Mouse (Mus musculus) heart, embryonic 12.5 days (tissue): ENCODE results near the gene Tor1aip1. TPM values are rescaled to one million over a fixed set of nuclear protein-coding genes. Genes with fewer than 3 reads are reported as not detected.
"Not testable (repeated sequence)": the region's sequence is repeated elsewhere in the genome, so short reads cannot be mapped to it uniquely, and the experiment has no call there.

Source experiments
- ATAC-seq: fragments of 200-750 bp; cut with Nextera tagmentation; 2 replicates; pipeline ENCODE4 v1.8.0; 2017; ENCODE audit warnings: moderate TSS enrichment, moderate library complexity; ENCODE audit not compliant: insufficient number of reproducible peaks, low FRiP score
- H3K27ac ChIP-seq: fragments of 300-500 bp; sonication (generic); 2 replicates; pipeline ENCODE4 v1.5.1; 2016; ENCODE audit warnings: mild to moderate bottlenecking, moderate library complexity; ENCODE audit not compliant: poor library complexity, severe bottlenecking
- H3K27me3 ChIP-seq: fragments of 300-500 bp; sonication (generic); replicated peaks from 2 replicates; pipeline ENCODE4 v1.6.1; 2016; ENCODE audit warnings: mild to moderate bottlenecking, moderate library complexity
- H3K36me3 ChIP-seq: fragments of 300-500 bp; sonication (generic); 2 replicates; pipeline ENCODE4 v1.6.1; 2016; ENCODE audit warnings: mild to moderate bottlenecking, moderate library complexity
- H3K4me1 ChIP-seq: fragments of 300-500 bp; sonication (generic); replicated peaks from 2 replicates; pipeline ENCODE4 v1.6.1; 2016; ENCODE audit warnings: mild to moderate bottlenecking
- H3K4me2 ChIP-seq: fragments of 300-500 bp; sonication (generic); 2 replicates; pipeline ENCODE4 v1.6.1; 2016; ENCODE audit warnings: mild to moderate bottlenecking, moderate library complexity
- H3K4me3 ChIP-seq: fragments of 300-500 bp; sonication (generic); 2 replicates; pipeline ENCODE4 v1.5.1; 2016; ENCODE audit warnings: mild to moderate bottlenecking
- H3K9ac ChIP-seq: fragments of 300-500 bp; sonication (generic); 2 replicates; pipeline ENCODE4 v1.6.1; 2016; ENCODE audit warnings: mild to moderate bottlenecking, moderate library complexity
- H3K9me3 ChIP-seq: fragments of 300-500 bp; sonication (generic); replicated peaks from 2 replicates; pipeline ENCODE4 v1.6.1; 2016; ENCODE audit warnings: mild to moderate bottlenecking, moderate library complexity
- WGBS: fragments of 180-500 bp; shearing (Covaris S2); methylation state at CpG from one replicate; pipeline ENCODE4 v1.1.7; 2016; 5-methylcytosine and 5-hydroxymethylcytosine counted together
- polyA plus RNA-seq: library from polyadenylated mRNA; unstranded; fragments of >200 nt; fragmentation: Nextera tagmentation; extraction: Ambion mirVana; gene quantifications from 2 replicates; pipeline ENCODE4 v1.2.1, GENCODE M21; 2016

The Tor1aip1 gene
- polyA plus RNA-seq, 1 experiment from 2014 or later, result 36.9 TPM

DNA sequence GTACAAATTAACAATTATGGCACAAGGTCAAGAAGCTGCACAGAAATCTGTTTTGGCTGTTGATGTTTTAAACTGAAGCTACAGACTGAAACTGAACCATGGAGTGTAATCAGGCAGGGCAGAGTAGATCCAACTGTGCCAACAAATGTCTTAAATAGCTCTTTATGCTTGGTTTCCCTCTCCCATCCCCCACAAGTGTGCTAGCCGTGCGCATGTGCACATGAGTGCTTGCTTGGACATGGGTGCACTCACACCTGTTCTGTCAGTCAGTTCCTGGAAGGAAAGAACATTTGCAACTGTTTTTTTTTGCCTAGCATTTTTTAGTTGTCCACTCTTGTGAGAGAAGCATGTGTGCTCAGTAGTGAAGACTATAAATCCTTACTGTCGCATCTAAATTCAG is 10.4 kb upstream of the Tor1aip1 start:
- Histone ChIP-seq H3K9ac (no peak overlapping the region), H3K9me3 (no peaks in the 10 kb centered on the region), H3K4me3 (no peak overlapping the region), H3K27me3 (no peaks in the 10 kb centered on the region), H3K4me1 (peaks cover 34% of the 10 kb centered on the region), H3K27ac (no peak overlapping the region), H3K36me3 (peaks cover 60% of the 10 kb centered on the region), H3K4me2 (no peak overlapping the region)
- ATAC-seq, result no peak
- 89% methylated on average over 3 of the region's 3 CpGs for WGBS

- 57% methylated on average over 5 of the region's 5 CpGs for WGBS
- Histone ChIP-seq H3K27ac (no peak overlapping the region), H3K4me2 (no peak overlapping the region), H3K4me1 (peaks cover 39% of the 10 kb centered on the region), H3K36me3 (peaks cover 37% of the 10 kb centered on the region), H3K9me3 (no peaks in the 10 kb centered on the region), H3K9ac (peak overlapping the region; percentile 13; the same call in 1 of the 2 replicates), H3K4me3 (no peak overlapping the region), H3K27me3 (no peaks in the 10 kb centered on the region)
- no peak for ATAC-seq
These were observed 7.9 kb upstream of the Tor1aip1 start for GRCm38 (mm10) chr1:156044211-156044611.

DNA sequence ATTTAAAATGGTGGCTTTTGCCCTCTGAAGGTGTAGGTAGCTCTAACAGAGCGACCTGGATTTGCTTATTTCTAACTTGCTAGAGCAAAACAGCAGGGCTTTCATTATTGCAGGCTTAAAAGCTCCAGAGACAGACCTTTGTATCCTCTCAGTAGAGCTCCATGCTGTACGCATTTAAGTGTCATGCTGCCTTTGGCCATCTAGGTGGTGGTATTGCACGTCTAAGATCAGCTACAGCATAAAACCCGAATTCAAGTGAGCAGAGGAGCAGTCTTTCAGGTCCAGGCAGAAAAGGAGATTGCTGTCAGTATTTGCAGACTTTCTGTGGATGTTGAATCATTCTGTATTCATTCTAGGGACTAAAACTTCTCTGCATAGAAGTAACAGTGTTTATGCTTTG is 6.7 kb upstream of the Tor1aip1 start:
- Histone ChIP-seq H3K27me3 (no peaks in the 10 kb centered on the region), H3K4me3 (peak overlapping the region; percentile 25), H3K36me3 (peaks cover 25% of the 10 kb centered on the region), H3K27ac (no peak overlapping the region), H3K4me1 (peaks cover 37% of the 10 kb centered on the region), H3K4me2 (peak overlapping the region; percentile 36), H3K9ac (no peak overlapping the region), H3K9me3 (no peaks in the 10 kb centered on the region)
- no peak for ATAC-seq
- 27% methylated on average over 4 of the region's 4 CpGs for WGBS

GRCm38 (mm10) chr1:156042481-156042880 is 6.2 kb upstream of the Tor1aip1 start:
- ATAC-seq, result no peak
- Histone ChIP-seq H3K4me2 (peak overlapping the region; percentile 88), H3K36me3 (peaks cover 21% of the 10 kb centered on the region), H3K27me3 (no peaks in the 10 kb centered on the region), H3K9ac (peak overlapping the region; percentile 64), H3K4me3 (peak overlapping the region; percentile 54), H3K9me3 (no peaks in the 10 kb centered on the region), H3K4me1 (peaks cover 37% of the 10 kb centered on the region), H3K27ac (no peak overlapping the region)
- 70% methylated on average over 5 of the region's 5 CpGs for WGBS

DNA sequence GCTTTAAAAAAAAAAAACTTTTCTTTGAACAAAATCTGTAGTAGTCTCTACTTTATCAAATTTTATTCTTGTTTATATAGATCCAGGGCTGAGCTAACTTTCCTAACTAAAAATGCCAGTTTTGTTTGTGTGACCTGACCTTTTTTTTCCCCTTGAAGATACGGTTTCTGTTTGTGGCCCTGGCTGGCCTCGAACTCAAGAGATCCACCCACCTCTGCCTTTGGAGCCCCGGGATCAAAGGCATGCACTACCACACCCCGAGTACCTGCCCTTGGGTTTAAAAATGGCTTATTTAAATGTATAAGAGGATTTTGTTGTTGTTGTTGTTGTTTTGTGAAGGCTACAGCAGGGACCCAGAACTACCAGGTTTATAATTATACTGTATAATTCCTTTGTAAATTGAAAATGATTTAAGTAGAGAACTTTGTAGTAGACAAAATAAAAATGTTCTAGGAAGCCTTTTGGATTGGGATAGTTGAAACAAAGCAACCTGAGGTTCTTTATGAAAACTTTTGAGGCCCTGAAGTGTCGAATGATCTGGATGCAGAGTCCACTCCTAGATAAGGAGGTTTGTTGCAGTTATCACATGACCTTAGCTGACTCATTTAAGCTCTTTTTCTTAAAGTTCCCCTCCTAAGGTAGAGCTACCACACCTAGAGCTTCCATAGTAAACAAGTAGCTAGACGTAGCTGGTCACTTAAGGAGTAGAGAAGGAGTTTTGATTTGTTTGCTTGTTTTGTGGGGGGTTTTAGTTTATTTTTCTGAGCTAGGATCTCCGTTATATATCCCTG is 5.4 kb upstream of the Tor1aip1 start:
- peaks cover 38% of the 10 kb centered on the region for H3K4me1 ChIP-seq
- H3K27ac ChIP-seq, result peak overlapping the region; percentile 17
- ATAC-seq, result peak; percentile 71; the same call in 1 of the 2 replicates

GRCm38 (mm10) chr1:156040731-156041401 is 4.6 kb upstream of the Tor1aip1 start:
- peaks cover 13% of the 10 kb centered on the region for H3K36me3 ChIP-seq
- peak overlapping the region; percentile 52 for H3K4me2 ChIP-seq
- peak; percentile 89 for ATAC-seq
- no peaks in the 10 kb centered on the region for H3K27me3 ChIP-seq
- peak overlapping the region; percentile 49 for H3K27ac ChIP-seq
- H3K9me3 ChIP-seq, result no peaks in the 10 kb centered on the region
- under 1% methylated on average over 22 of the region's 22 CpGs for WGBS
- H3K4me3 ChIP-seq, result peak overlapping the region; percentile 79
- H3K9ac ChIP-seq, result peak overlapping the region; percentile 79
- peaks cover 35% of the 10 kb centered on the region for H3K4me1 ChIP-seq

More for the DNA sequence above, 5.4 kb upstream of the Tor1aip1 start:
- Histone ChIP-seq H3K27me3 (no peaks in the 10 kb centered on the region), H3K9me3 (no peaks in the 10 kb centered on the region), H3K36me3 (peaks cover 15% of the 10 kb centered on the region), H3K4me2 (peak overlapping the region; percentile 88), H3K4me3 (peak overlapping the region; percentile 54), H3K9ac (peak overlapping the region; percentile 68)
- WGBS, result 19% methylated on average over 7 of the region's 7 CpGs

DNA sequence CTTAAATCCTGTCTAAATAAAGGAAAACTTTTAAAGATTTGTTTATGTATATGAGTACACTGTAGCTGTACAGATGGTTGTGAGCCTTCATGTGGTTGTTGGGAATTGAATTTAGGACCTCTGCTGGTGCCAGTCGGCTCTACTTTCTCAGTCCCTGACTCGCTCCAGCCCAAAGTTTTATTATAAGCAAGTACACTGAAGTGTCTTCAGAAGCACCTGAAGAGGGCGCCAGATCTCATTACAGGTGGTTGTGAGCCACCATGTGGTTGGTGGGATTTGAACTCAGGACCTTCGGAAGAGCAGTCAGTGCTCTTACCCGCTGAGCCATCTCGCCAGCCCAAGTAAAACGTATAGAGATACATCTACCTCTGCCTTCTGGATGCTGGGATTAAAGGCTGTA is 3.7 kb upstream of the Tor1aip1 start:
- H3K4me3 ChIP-seq, H3K36me3 ChIP-seq, H3K4me2 ChIP-seq, H3K9ac ChIP-seq, ATAC-seq, H3K27me3 ChIP-seq, H3K9me3 ChIP-seq, H3K27ac ChIP-seq: not testable (repeated sequence)
- peaks cover 31% of the 10 kb centered on the region for H3K4me1 ChIP-seq
- WGBS, result 66% methylated on average over 7 of the region's 7 CpGs

DNA sequence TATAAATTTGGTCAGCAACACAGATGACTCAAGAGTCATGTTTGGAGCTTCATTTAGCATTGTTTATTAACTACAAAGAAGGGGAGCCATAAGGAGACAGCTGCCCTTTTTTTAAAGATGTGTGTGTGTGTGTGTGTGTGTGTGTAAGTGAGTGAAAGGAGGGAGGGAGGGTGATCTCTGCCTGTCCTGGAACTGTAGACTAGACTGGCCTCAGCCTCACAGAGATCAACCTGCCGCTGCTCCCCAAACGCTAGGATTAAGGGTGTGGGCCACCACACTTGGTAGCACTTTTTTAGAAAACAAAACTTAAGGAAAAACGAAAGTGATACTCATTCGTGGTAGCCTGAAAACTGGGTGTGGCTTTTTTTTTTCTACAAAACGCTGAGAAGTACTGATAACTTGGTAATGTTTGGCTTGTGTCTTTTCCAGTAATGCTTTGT is 884 bp upstream of the Tor1aip1 start:
- 31% methylated on average over 5 of the region's 5 CpGs for WGBS
- Histone ChIP-seq H3K9ac (peak overlapping the region; percentile 55), H3K27ac (peak overlapping the region; percentile 71)

DNA sequence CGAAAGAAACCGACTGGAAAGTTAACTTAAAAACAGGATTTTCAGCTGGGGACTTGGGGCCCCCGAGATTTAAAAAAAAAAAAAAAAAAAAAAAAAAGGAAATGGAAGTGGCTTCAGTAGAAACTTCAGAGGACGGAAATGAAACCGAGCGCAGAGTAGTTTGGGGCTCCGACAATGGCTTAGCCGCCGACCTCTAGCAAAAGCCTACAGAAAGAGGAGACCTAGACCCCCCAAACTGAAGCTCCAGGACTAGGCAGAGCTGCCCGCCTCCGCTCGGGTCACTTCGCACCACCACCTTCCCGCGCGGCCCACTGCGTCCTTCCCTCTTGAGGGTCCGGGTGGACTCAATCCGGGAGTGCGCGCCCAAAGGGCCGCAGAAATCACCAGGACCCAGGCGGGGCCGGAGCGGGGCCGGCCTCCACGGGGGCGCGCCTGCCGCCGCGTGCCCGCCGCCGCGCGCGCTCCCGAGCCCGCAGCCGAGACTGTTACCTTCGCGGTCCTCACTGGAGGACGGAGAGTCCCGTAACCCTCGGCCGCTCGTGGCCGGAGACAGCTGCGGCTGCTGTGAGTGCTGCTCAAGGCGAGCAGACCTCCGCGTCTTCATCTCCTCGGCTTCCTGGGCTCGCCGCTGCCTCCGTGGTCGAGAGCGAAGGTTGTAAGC is 881 bp downstream of the Tor1aip1 start, which contains the start of gene Tor1aip2:
Gene Tor1aip2 (plus strand): TSS at position 135 of the 661 bp plus-strand sequence.
- Histone ChIP-seq H3K4me1 (peaks cover 14% of the 10 kb centered on the region), H3K4me2 (peak within 1 kb of the TSS; percentile 76), H3K36me3 (peaks cover 32% of the 10 kb centered on the region), H3K9me3 (no peaks in the 10 kb centered on the region), H3K9ac (peak within 1 kb of the TSS; percentile 91), H3K27me3 (no peaks in the 10 kb centered on the region), H3K27ac (peak within 1 kb of the TSS; percentile 100), H3K4me3 (peak within 1 kb of the TSS; percentile 82)
- ATAC-seq, result peak; percentile 84
- 0% methylated on average over 59 of the region's 59 CpGs for WGBS

More for the DNA sequence above, 884 bp upstream of the Tor1aip1 start:
- H3K4me1 ChIP-seq, result peaks cover 22% of the 10 kb centered on the region
- H3K36me3 ChIP-seq, result peaks cover 18% of the 10 kb centered on the region
- no peak for ATAC-seq
- H3K9me3 ChIP-seq, result no peaks in the 10 kb centered on the region
- peak overlapping the region; percentile 63 for H3K4me2 ChIP-seq
- peak overlapping the region; percentile 37 for H3K4me3 ChIP-seq
- no peaks in the 10 kb centered on the region for H3K27me3 ChIP-seq

DNA sequence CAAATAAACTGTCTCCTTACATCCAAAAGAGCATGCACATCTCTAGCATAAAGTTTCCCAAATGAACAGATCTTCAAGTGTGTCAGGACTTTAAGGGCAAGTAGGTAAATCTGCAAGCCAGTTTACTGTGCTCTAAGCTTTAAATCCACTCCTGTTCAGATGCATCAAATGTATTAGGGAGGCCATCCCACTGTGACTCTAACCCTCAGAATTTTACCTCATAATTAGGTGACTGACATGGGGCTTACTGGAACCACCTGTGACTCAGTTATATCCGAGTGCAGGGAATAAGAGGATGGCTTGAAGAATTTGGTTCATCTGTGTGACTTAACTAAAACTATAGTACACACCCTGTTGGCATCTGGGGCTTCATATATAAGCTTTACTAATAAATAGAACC is 1.6 kb downstream of the Tor1aip1 start:
- Histone ChIP-seq H3K36me3 (peaks cover 37% of the 10 kb centered on the region), H3K27me3 (no peaks in the 10 kb centered on the region), H3K9ac (peak overlapping the region; percentile 91), H3K4me2 (peak overlapping the region; percentile 76), H3K4me3 (peak overlapping the region; percentile 82), H3K27ac (peak overlapping the region; percentile 100; the same call in 1 of the 2 replicates), H3K4me1 (peaks cover 13% of the 10 kb centered on the region), H3K9me3 (no peaks in the 10 kb centered on the region)
- ATAC-seq, result no peak
- 40% methylated on average over 1 of the region's 1 CpGs for WGBS

DNA sequence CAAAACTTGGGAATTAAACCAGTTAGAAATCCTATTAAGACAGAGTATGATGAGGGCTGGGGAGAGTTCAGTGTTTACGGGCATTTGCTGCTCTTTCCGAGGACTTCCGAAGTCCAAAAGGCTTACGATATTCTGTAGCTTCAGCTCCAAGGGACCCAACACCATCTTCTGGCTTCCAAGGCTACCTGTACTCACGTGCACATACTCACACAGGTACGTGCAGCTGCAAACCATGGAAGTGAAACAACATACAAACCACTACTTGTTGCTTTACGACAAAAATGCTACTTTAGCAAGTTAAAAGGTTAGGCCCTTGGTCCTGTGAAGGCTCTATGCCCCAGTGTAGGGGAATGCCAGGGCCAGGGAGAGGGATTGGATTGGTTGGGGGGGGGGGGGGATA is 2.4 kb downstream of the Tor1aip1 start:
- 97% methylated on average over 7 of the region's 7 CpGs for WGBS
- ATAC-seq, result no peak
- Histone ChIP-seq H3K9ac (no peak overlapping the region), H3K9me3 (no peaks in the 10 kb centered on the region), H3K36me3 (peaks cover 44% of the 10 kb centered on the region), H3K27me3 (no peaks in the 10 kb centered on the region), H3K4me1 (peaks cover 13% of the 10 kb centered on the region), H3K4me3 (no peak overlapping the region), H3K27ac (no peak overlapping the region), H3K4me2 (peak overlapping the region; percentile 76)
